Mouse (Mus musculus): ENCODE data around the gene Spef1. TPM values are rescaled to one million over a fixed set of nuclear protein-coding genes. Genes with fewer than 3 reads are reported as not detected.

Gene Spef1
- total and polyA plus RNA-seq, 2 experiments from 2014 or later = 0.97 to 5.2 TPM

- Histone ChIP-seq H3K9ac (replicated peaks; ENCODE audit: low read depth, low read length) (no peak overlapping the region), H3K27ac (ENCODE audit: low read depth) (no peak overlapping the region), H3K36me3 (replicated peaks; ENCODE audit: control insufficient read depth, insufficient read depth, low read length) (peaks cover 59% of the 10 kb centered on the region), H3K27me3 (ENCODE audit: control insufficient read depth, insufficient read depth, low read length) (no peaks in the 10 kb centered on the region), H3K4me1 (ENCODE audit: control insufficient read depth, insufficient read depth) (no peaks in the 10 kb centered on the region), H3K9me3 (replicated peaks; ENCODE audit: control insufficient read depth, low read length) (no peaks in the 10 kb centered on the region), H3K4me3 (ENCODE audit: low read depth, low read length) (no peak overlapping the region), H3K4me2 (ENCODE audit: low read depth, low read length) (no peak overlapping the region)
- 79% methylated on average over 21 of the region's 21 CpGs for WGBS
- DNase-seq (ENCODE audit: low spot score) (no peak), ATAC-seq (ENCODE audit: insufficient read depth, low read depth) (no peak)
- TF ChIP-seq CTCF (IDR thresholded peaks at IDR 0.05; ENCODE audit: low read depth) (no peak), EP300 (IDR thresholded peaks at IDR 0.05; ENCODE audit: low read depth) (no peak)
Observed at GRCm38 (mm10) chr2:131146193-131147042, 40.7 kb downstream of the Spef1 start.

- Histone ChIP-seq H3K4me3 (ENCODE audit: low read depth, low read length) (no peak overlapping the region), H3K27me3 (ENCODE audit: control insufficient read depth, insufficient read depth, low read length) (no peaks in the 10 kb centered on the region), H3K36me3 (replicated peaks; ENCODE audit: control insufficient read depth, insufficient read depth, low read length) (peaks cover 57% of the 10 kb centered on the region), H3K4me1 (ENCODE audit: control insufficient read depth, insufficient read depth) (peaks cover 7% of the 10 kb centered on the region; the same call in 1 of the 2 replicates), H3K27ac (ENCODE audit: low read depth) (no peak overlapping the region), H3K9me3 (replicated peaks; ENCODE audit: control insufficient read depth, low read length) (no peaks in the 10 kb centered on the region), H3K9ac (replicated peaks; ENCODE audit: low read depth, low read length) (no peak overlapping the region), H3K4me2 (ENCODE audit: low read depth, low read length) (no peak overlapping the region)
- WGBS = 72% methylated on average over 2 of the region's 2 CpGs
- no peak for TF ChIP-seq CTCF (IDR thresholded peaks at IDR 0.05; ENCODE audit: low read depth)
- ATAC-seq (ENCODE audit: insufficient read depth, low read depth) (no peak), DNase-seq (ENCODE audit: low spot score) (no peak)
Observed at GRCm38 (mm10) chr2:131145536-131145935, 41.5 kb downstream of the Spef1 start.

- H3K27me3 ChIP-seq (ENCODE audit: control insufficient read depth, insufficient read depth, low read length) = no peaks in the 10 kb centered on the region
- DNase-seq (ENCODE audit: low spot score) (no peak), ATAC-seq (ENCODE audit: insufficient read depth, low read depth) (no peak)
- H3K9ac ChIP-seq (replicated peaks; ENCODE audit: low read depth, low read length) = no peak overlapping the region
- H3K9me3 ChIP-seq (replicated peaks; ENCODE audit: control insufficient read depth, low read length) = no peaks in the 10 kb centered on the region
- H3K4me3 ChIP-seq (ENCODE audit: low read depth, low read length) = no peak overlapping the region
- peaks cover 9% of the 10 kb centered on the region; the same call in 1 of the 2 replicates for H3K4me1 ChIP-seq (ENCODE audit: control insufficient read depth, insufficient read depth)
- 59% methylated on average over 13 of the region's 13 CpGs for WGBS
- no peak overlapping the region for H3K4me2 ChIP-seq (ENCODE audit: low read depth, low read length)
- peaks cover 57% of the 10 kb centered on the region for H3K36me3 ChIP-seq (replicated peaks; ENCODE audit: control insufficient read depth, insufficient read depth, low read length)
- H3K27ac ChIP-seq (ENCODE audit: low read depth) = no peak overlapping the region
- TF ChIP-seq EP300 (IDR thresholded peaks at IDR 0.05; ENCODE audit: low read depth) = no peak
Observed at GRCm38 (mm10) chr2:131145121-131145520, 42.0 kb downstream of the Spef1 start.

GRCm38 (mm10) chr2:131143007-131143780 lies 43.9 kb downstream of the Spef1 start:
- Histone ChIP-seq H3K9ac (replicated peaks; ENCODE audit: low read depth, low read length) (no peak overlapping the region), H3K4me2 (ENCODE audit: low read depth, low read length) (no peak overlapping the region), H3K27me3 (ENCODE audit: control insufficient read depth, insufficient read depth, low read length) (no peaks in the 10 kb centered on the region), H3K4me1 (ENCODE audit: control insufficient read depth, insufficient read depth) (peaks cover 13% of the 10 kb centered on the region; the same call in 1 of the 2 replicates), H3K4me3 (ENCODE audit: low read depth, low read length) (no peak overlapping the region), H3K36me3 (replicated peaks; ENCODE audit: control insufficient read depth, insufficient read depth, low read length) (peaks cover 49% of the 10 kb centered on the region), H3K9me3 (replicated peaks; ENCODE audit: control insufficient read depth, low read length) (no peaks in the 10 kb centered on the region), H3K27ac (ENCODE audit: low read depth) (no peak overlapping the region)
- DNase-seq (ENCODE audit: low spot score) (no peak), ATAC-seq (ENCODE audit: insufficient read depth, low read depth) (no peak)
- no peak for TF ChIP-seq EP300 (IDR thresholded peaks at IDR 0.05; ENCODE audit: low read depth)
- WGBS = 71% methylated on average over 22 of the region's 22 CpGs

- Histone ChIP-seq H3K9me3 (replicated peaks; ENCODE audit: control insufficient read depth, low read length) (no peaks in the 10 kb centered on the region), H3K36me3 (replicated peaks; ENCODE audit: control insufficient read depth, insufficient read depth, low read length) (peaks cover 43% of the 10 kb centered on the region), H3K4me2 (ENCODE audit: low read depth, low read length) (no peak overlapping the region), H3K27me3 (ENCODE audit: control insufficient read depth, insufficient read depth, low read length) (no peaks in the 10 kb centered on the region), H3K4me3 (ENCODE audit: low read depth, low read length) (no peak overlapping the region), H3K9ac (replicated peaks; ENCODE audit: low read depth, low read length) (no peak overlapping the region), H3K27ac (ENCODE audit: low read depth) (no peak overlapping the region), H3K4me1 (ENCODE audit: control insufficient read depth, insufficient read depth) (peaks cover 14% of the 10 kb centered on the region; the same call in 1 of the 2 replicates)
- DNase-seq (ENCODE audit: low spot score) (peak; percentile 62), ATAC-seq (ENCODE audit: insufficient read depth, low read depth) (peak; percentile 57)
- peak; percentile 67 for TF ChIP-seq CTCF (IDR thresholded peaks at IDR 0.05; ENCODE audit: low read depth)
- no peak for TF ChIP-seq EP300 (IDR thresholded peaks at IDR 0.05; ENCODE audit: low read depth)
- 25% methylated on average over 18 of the region's 18 CpGs for WGBS
Observed at GRCm38 (mm10) chr2:131142592-131142991, 44.5 kb downstream of the Spef1 start.
